Mouse (Mus musculus): ENCODE measurements around the gene Zfp609.

DNA sequence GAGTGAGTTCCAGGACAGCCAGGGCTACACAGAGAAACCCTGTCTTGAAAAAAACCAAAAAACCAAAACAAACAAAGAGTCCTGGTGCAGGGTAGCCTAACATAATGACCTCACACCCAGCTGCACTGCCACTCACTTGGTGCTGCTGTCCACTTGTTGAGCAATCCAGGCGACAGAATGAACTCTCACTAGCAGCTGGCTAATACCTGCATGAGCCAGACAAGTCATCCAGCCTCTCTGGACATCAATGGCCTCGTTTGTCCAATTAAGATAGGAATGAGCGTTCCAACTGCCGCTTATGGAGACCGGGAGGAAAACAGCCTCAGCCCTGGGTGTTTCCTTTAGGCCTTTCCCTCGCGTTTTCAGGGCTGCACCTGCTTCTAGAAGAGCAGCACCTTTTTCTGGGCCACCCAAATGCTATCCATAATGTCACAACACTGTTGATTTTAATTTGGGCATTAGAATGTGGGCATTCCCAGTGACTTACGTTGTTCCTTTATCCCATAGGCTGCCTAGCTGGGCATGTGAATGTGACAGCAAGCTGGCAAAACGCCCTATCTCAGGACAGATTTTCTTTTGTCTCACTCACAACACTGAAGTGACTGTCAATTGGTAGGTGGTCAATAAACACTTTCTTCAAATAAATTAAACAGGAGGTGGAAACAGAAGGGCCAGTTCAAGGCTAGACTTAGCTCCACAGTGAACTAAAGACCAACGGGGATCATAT lies 7.4 kb upstream of the Zfp609 start:
- TF ChIP-seq CTCF (IDR thresholded peaks at IDR 0.05; ENCODE audit: control insufficient read depth, insufficient read depth, insufficient replicate concordance, low read depth, low read length), result no peak
- TF ChIP-seq POLR2A (IDR thresholded peaks at IDR 0.05; ENCODE audit: control insufficient read depth, low read depth, low read length), result no peak

Measured in testis, adult 2 months (tissue).